In the genomic region with DNA sequence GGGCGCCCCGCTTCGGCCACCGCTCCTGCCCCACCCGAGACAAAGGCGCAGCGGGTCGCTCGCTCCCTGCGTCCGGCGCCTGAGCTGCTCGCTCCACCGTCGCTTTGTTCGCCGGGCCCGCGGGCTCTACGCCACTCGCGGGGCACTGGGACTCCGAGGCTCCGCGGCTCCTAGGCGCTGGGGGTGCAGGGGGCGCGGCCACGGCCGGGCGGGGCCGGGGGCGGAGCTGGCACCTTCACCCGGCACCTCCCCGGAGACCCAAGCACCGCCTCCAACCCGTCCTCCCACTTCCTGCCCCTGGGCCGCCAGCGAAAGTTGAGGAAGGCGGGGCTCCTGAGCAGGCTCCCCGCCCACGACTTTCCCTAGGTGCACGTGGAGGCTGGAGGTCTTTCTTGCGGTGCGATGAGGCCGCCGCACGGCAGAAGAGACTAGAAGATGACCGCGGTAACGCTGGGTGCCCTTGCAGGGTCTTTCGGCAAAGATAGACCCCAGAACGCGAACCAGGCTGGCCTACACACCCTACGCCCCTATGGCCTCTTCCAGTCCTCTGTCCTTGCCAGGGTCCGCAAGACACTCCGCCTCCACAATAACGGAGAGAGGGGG, we compare ENCODE assay signal across 8 mouse cellular contexts. TPM values are rescaled to one million over a fixed set of nuclear protein-coding genes. Genes with fewer than 3 reads are reported as not detected.
A peak's percentile ranks its signal among the peaks of the same experiment; 100 is the strongest.
DNase-seq lines count a peak whose midpoint lies in the region; ATAC-seq lines count a peak whose summit lies in the region.

Gene Vav2, minus strand, starts transcription at position 179 of the 603 bp plus-strand sequence.

- ATAC-seq in embryonic facial prominence, embryonic 12.5 days (ENCODE audit: insufficient number of reproducible peaks, insufficient read depth, low FRiP score, low TSS enrichment) = peak; percentile 84
- peak; percentile 92 for ATAC-seq in limb, embryonic 13.5 days (ENCODE audit: low FRiP score, low read depth)
- peak; percentile 90 for ATAC-seq in midbrain, embryonic 15.5 days (replicated peaks)

- no peaks in the 10 kb centered on the region for H3K36me3 ChIP-seq in embryonic facial prominence, embryonic 12.5 days
- H3K36me3 ChIP-seq in limb, embryonic 13.5 days = no peaks in the 10 kb centered on the region
- no peaks in the 10 kb centered on the region for H3K36me3 ChIP-seq in midbrain, embryonic 15.5 days (replicated peaks)

- under 1% methylated on average over 57 of the region's 58 CpGs for WGBS in embryonic facial prominence, embryonic 12.5 days
- under 1% methylated on average over 58 of the region's 58 CpGs for WGBS in limb, embryonic 13.5 days
- under 1% methylated on average over 58 of the region's 58 CpGs for WGBS in midbrain, embryonic 15.5 days

- H3K4me3 ChIP-seq in embryonic facial prominence, embryonic 12.5 days = peak within 1 kb of the TSS; percentile 79
- peak within 1 kb of the TSS; percentile 90 for H3K4me3 ChIP-seq in limb, embryonic 13.5 days
- peak within 1 kb of the TSS; percentile 52 for H3K4me3 ChIP-seq in midbrain, embryonic 15.5 days

- H3K27ac ChIP-seq in embryonic facial prominence, embryonic 12.5 days = peak within 1 kb of the TSS; percentile 81
- peak within 1 kb of the TSS; percentile 70; the same call in 1 of the 2 replicates for H3K27ac ChIP-seq in limb, embryonic 13.5 days
- H3K27ac ChIP-seq in midbrain, embryonic 15.5 days = peak within 1 kb of the TSS; percentile 69

- DNase-seq in 416B (ENCODE audit: low read depth) = peak; percentile 92
- peak; percentile 97 to 98 for DNase-seq in adrenal gland, postnatal 36 days
- DNase-seq in heart, adult 11 months = peak; percentile 99
- peak; percentile 92 for DNase-seq in kidney, adult 18-20 months
- DNase-seq in spleen, adult 18-20 months = peak; percentile 93 to 94

- peak within 1 kb of the TSS; percentile 85 for H3K9ac ChIP-seq in embryonic facial prominence, embryonic 12.5 days
- H3K9ac ChIP-seq in limb, embryonic 13.5 days = peak within 1 kb of the TSS; percentile 80
- H3K9ac ChIP-seq in midbrain, embryonic 15.5 days = peak within 1 kb of the TSS; percentile 60

- H3K4me2 ChIP-seq in embryonic facial prominence, embryonic 12.5 days (replicated peaks) = peak within 1 kb of the TSS; percentile 93
- H3K4me2 ChIP-seq in limb, embryonic 13.5 days (replicated peaks) = peak within 1 kb of the TSS; percentile 85
- H3K4me2 ChIP-seq in midbrain, embryonic 15.5 days = peak within 1 kb of the TSS; percentile 95

- H3K27me3 ChIP-seq in embryonic facial prominence, embryonic 12.5 days = no peaks in the 10 kb centered on the region
- no peaks in the 10 kb centered on the region for H3K27me3 ChIP-seq in limb, embryonic 13.5 days
- no peaks in the 10 kb centered on the region for H3K27me3 ChIP-seq in midbrain, embryonic 15.5 days (replicated peaks)

- peaks cover 35% of the 10 kb centered on the region for H3K4me1 ChIP-seq in embryonic facial prominence, embryonic 12.5 days
- peaks cover 35% of the 10 kb centered on the region for H3K4me1 ChIP-seq in limb, embryonic 13.5 days
- H3K4me1 ChIP-seq in midbrain, embryonic 15.5 days = peaks cover 49% of the 10 kb centered on the region

- no peaks in the 10 kb centered on the region for H3K9me3 ChIP-seq in embryonic facial prominence, embryonic 12.5 days
- H3K9me3 ChIP-seq in limb, embryonic 13.5 days = no peaks in the 10 kb centered on the region
- no peaks in the 10 kb centered on the region for H3K9me3 ChIP-seq in midbrain, embryonic 15.5 days

RNA-seq across cellular contexts. Expression of gene Vav2, which starts in this region (rescaled TPM):
- 10 to 100 TPM; 23.1 to 31.9 TPM for total RNA-seq in adrenal gland, postnatal 36 days (2021)
- 9.0 and 9.8 TPM in 2 replicates for polyA plus RNA-seq in embryonic facial prominence, embryonic 12.5 days (2016; fragmentation: Nextera tagmentation; extraction: Ambion mirVana)
- 4.9 and 5.7 TPM in 2 replicates for polyA plus RNA-seq in limb, embryonic 13.5 days (2015; fragmentation: Nextera tagmentation; extraction: Ambion mirVana)
- polyA plus RNA-seq in midbrain, embryonic 15.5 days (2015; fragmentation: Nextera tagmentation; extraction: Ambion mirVana) = 13.9 and 15.7 TPM in 2 replicates

Comparison
In these comparisons a context has a peak if more than half of its experiments do, and no peak if none do; other contexts are left out.
1. Peak in every context shown above with its lines: DNase-seq, ATAC-seq, H3K4me3 ChIP-seq and H3K27ac ChIP-seq.